Mouse (Mus musculus) forebrain, postnatal 0 days (tissue): ENCODE data around the gene Rac3. TPM values are rescaled to one million over a fixed set of nuclear protein-coding genes. Genes with fewer than 3 reads are reported as not detected.
A peak's percentile ranks its signal among the peaks of the same experiment; 100 is the strongest.

Source experiments
- ATAC-seq: fragments of 200-750 bp; cut with Nextera tagmentation; 2 replicates; pipeline ENCODE4 v1.8.0; 2017; ENCODE audit warnings: mild to moderate bottlenecking, moderate library complexity
- DNase-seq: peaks from one replicate; pipeline ENCODE4 v3.0.0-alpha.2; 2015
- H3K27ac ChIP-seq: fragments of 300-500 bp; sonication (generic); 2 replicates; pipeline ENCODE4 v1.5.1; 2014; ENCODE audit warnings: low read depth, mild to moderate bottlenecking, antibody characterized with exemption, low read length, moderate library complexity, mixed read lengths
- H3K27me3 ChIP-seq: fragments of 300-500 bp; sonication (generic); 2 replicates; pipeline ENCODE4 v1.6.1; 2014; ENCODE audit warnings: mild to moderate bottlenecking, low read length, mixed read lengths; ENCODE audit not compliant: insufficient read depth
- H3K36me3 ChIP-seq: fragments of 300-500 bp; sonication (generic); 2 replicates; pipeline ENCODE4 v1.6.1; 2014; ENCODE audit warnings: mild to moderate bottlenecking, moderate library complexity; ENCODE audit not compliant: insufficient read depth
- H3K4me1 ChIP-seq: fragments of 300-500 bp; sonication (generic); 2 replicates; pipeline ENCODE4 v1.6.1; 2014; ENCODE audit warnings: antibody characterized with exemption; ENCODE audit not compliant: insufficient read depth
- H3K4me2 ChIP-seq: fragments of 300-500 bp; sonication (generic); 2 replicates; pipeline ENCODE4 v1.6.1; 2014; ENCODE audit warnings: low read depth, mild to moderate bottlenecking, moderate library complexity
- H3K4me3 ChIP-seq: fragments of 300-500 bp; sonication (generic); 2 replicates; pipeline ENCODE4 v1.5.1; 2014; ENCODE audit warnings: low read depth, low read length, mixed read lengths
- H3K9ac ChIP-seq: fragments of 300-500 bp; sonication (generic); 2 replicates; pipeline ENCODE4 v1.6.1; 2014; ENCODE audit warnings: mild to moderate bottlenecking
- H3K9me3 ChIP-seq: fragments of 300-500 bp; sonication (generic); 2 replicates; pipeline ENCODE4 v1.6.1; 2016; ENCODE audit warnings: low read length
- CTCF ChIP-seq: sonication (generic); IDR thresholded peaks from 2 replicates; pipeline ENCODE4 v1.5.1; 2016; ENCODE audit warnings: antibody characterized with exemption, control low read depth, low read depth
- WGBS: fragments of 180-500 bp; shearing (Covaris S2); extraction: QIAGEN DNeasy Blood & Tissue Kit; methylation state at CpG from one replicate; pipeline ENCODE4 v1.1.7; 2014; 5-methylcytosine and 5-hydroxymethylcytosine counted together
- polyA plus RNA-seq: library from polyadenylated mRNA; unstranded; fragments of >200 nt; fragmentation: Nextera tagmentation; extraction: Ambion mirVana; gene quantifications from 2 replicates; pipeline ENCODE4 v1.2.1, GENCODE M21; 2015
- total RNA-seq: library from RNA; depleted of rRNA; stranded (reverse); fragments of >200 nt; gene quantifications from 2 replicates; pipeline ENCODE4 v1.2.3, GENCODE M21; 2014

Gene Rac3
- total and polyA plus RNA-seq, 2 experiments from 2014 or later = 598 to 681 TPM

GRCm38 (mm10) chr11:120706120-120706519 is 15.2 kb upstream of the Rac3 start:
- Histone ChIP-seq H3K27me3 (no peaks in the 10 kb centered on the region), H3K9me3 (no peaks in the 10 kb centered on the region), H3K4me3 (no peak overlapping the region), H3K4me2 (no peak overlapping the region), H3K9ac (no peak overlapping the region), H3K27ac (no peak overlapping the region), H3K36me3 (peaks cover 45% of the 10 kb centered on the region), H3K4me1 (no peaks in the 10 kb centered on the region)
- ATAC-seq (no peak), DNase-seq (no peak)
- WGBS = 58% methylated on average over 5 of the region's 5 CpGs
- TF ChIP-seq CTCF = no peak

GRCm38 (mm10) chr11:120707225-120707624 is 14.0 kb upstream of the Rac3 start:
- Histone ChIP-seq H3K27me3 (no peaks in the 10 kb centered on the region), H3K4me1 (no peaks in the 10 kb centered on the region), H3K9ac (no peak overlapping the region), H3K4me3 (no peak overlapping the region), H3K9me3 (no peaks in the 10 kb centered on the region), H3K36me3 (peaks cover 36% of the 10 kb centered on the region), H3K27ac (no peak overlapping the region), H3K4me2 (no peak overlapping the region)
- DNase-seq (no peak), ATAC-seq (0 out of 2 replicates have a peak, but pooled peaks have one; percentile 30)
- no peak for TF ChIP-seq CTCF
- WGBS = 4% methylated on average over 12 of the region's 12 CpGs

GRCm38 (mm10) chr11:120707969-120708368 is 13.3 kb upstream of the Rac3 start:
- DNase-seq (no peak), ATAC-seq (no peak)
- TF ChIP-seq CTCF = no peak
- Histone ChIP-seq H3K4me3 (no peak overlapping the region), H3K27me3 (no peaks in the 10 kb centered on the region), H3K9ac (no peak overlapping the region), H3K27ac (no peak overlapping the region), H3K4me1 (peaks cover 6% of the 10 kb centered on the region; the same call in 1 of the 2 replicates), H3K9me3 (no peaks in the 10 kb centered on the region), H3K36me3 (peaks cover 31% of the 10 kb centered on the region), H3K4me2 (no peak overlapping the region)
- 57% methylated on average over 5 of the region's 5 CpGs for WGBS

DNA sequence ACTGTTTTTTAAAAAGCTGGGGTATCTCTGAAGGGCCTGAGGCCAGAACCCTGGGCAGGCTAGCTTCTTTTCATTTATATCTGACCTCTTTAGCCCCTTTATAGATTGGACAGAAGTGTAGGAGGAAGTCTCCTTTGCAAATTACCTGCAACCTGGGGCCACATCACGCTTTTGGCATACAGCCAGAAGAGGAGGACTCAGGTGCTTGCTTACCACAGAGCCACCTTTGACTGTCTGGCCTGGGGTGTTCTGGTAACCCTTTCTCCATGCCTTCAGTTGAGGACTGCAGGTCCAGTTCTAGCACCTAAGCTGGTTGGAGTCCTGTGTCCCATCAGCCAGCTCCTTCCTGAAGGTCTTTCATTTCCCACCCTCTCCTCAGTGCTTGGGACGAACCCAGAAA is 11.7 kb upstream of the Rac3 start:
- H3K9ac ChIP-seq = no peak overlapping the region
- H3K4me1 ChIP-seq = peaks cover 12% of the 10 kb centered on the region; the same call in 1 of the 2 replicates
- no peak for TF ChIP-seq CTCF
- WGBS = 64% methylated on average over 2 of the region's 2 CpGs
- H3K27me3 ChIP-seq = no peaks in the 10 kb centered on the region
- DNase-seq (no peak), ATAC-seq (no peak)
- H3K4me2 ChIP-seq = no peak overlapping the region
- H3K27ac ChIP-seq = no peak overlapping the region
- H3K4me3 ChIP-seq = no peak overlapping the region
- H3K9me3 ChIP-seq = no peaks in the 10 kb centered on the region
- H3K36me3 ChIP-seq = peaks cover 22% of the 10 kb centered on the region

DNA sequence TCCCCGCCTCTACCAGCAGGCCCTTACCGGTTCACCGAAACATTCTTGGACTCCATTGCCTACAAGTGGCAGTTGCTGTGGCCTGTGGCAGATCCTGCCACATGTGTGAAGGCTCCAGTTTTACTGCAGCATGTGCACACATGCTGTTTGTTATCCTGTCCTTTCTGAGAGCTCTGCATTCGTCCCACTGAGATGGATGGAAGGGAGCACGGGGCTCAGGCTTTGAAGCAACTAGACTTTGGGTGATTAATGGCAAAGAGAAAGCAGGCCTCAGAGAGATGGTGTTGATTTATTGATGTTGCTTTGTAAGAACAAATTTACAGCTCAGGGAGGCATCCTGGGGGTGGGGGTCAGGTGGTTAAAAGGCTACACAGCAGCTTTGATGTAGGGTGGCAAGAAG is 10.6 kb upstream of the Rac3 start:
- TF ChIP-seq CTCF = no peak
- no peak overlapping the region for H3K4me2 ChIP-seq
- peaks cover 16% of the 10 kb centered on the region; the same call in 1 of the 2 replicates for H3K4me1 ChIP-seq
- no peaks in the 10 kb centered on the region for H3K27me3 ChIP-seq
- H3K27ac ChIP-seq = no peak overlapping the region
- 86% methylated on average over 5 of the region's 5 CpGs for WGBS
- no peaks in the 10 kb centered on the region for H3K9me3 ChIP-seq
- DNase-seq (no peak), ATAC-seq (no peak)
- no peak overlapping the region for H3K4me3 ChIP-seq
- peaks cover 27% of the 10 kb centered on the region for H3K36me3 ChIP-seq
- no peak overlapping the region for H3K9ac ChIP-seq

DNA sequence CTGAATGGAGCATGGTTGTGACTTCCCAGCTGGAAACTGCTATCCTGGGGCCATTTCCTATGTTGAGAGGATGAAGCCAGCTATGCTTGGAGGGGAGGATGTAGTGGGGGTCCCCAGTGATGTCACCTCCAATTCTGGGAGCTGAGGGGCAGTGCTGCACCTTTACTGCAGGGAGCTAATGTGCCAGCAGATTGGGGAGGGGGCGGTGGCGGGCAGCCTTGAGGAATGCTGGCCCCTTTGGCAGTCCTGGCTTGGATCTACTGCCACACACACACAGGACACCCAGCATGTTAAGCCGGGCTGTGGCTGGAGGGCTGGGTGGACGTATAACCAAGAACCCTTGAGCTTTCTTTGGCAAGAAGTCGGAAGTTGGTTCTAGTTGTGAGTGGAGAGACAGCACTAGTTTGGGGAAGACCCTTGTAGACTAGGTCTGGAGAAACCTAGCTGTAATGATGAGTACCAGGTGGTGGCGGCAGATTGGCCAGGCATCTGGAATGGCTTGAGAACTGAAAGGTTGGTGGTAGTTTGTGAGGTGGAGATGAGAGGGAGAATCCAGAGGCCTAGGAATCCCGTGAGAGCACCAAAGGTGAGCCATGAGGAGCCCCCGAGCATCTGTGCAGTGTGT is 9.2 kb upstream of the Rac3 start:
- ATAC-seq = no peak

DNA sequence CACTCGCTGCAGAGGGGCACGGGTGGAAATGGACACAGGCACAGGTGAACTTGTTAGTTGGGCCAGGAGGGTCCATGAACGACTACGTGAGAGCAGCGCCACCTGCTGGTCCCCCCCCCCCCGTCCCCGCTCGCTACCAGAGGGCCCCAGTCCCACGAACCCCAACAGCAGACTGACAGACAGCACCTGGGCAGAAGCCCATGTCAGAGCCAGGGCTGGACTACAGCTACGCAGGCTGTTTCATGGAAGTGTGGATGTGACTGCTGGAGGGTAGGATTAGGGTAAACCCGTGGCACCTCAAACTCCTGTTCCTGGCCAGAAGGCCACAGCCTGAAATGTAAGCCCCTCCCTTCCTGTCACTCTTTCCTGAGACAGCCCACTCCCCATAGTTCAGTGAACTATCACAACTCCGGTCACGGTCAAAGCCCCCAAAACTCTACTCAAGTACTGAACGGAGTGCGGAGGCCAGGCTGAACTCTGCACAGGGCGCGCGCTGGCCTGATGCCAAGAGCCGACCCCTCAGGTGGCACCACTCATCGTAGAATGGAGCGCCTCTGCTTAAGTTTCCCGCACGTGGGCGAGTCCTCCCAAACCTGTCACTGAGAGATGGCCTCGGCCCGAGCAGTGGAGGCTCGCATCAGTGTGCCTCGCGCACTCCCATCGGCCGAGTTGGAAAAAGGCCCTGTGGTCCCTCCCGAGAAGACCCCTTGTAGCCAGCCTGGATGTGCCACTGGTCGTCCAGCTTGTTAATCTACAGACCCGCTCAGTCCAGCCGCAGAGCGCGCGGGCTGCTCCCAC is 8.3 kb upstream of the Rac3 start:
- Histone ChIP-seq H3K36me3 (peaks cover 44% of the 10 kb centered on the region), H3K4me2 (peak overlapping the region; percentile 98), H3K9me3 (no peaks in the 10 kb centered on the region), H3K9ac (peak overlapping the region; percentile 45), H3K4me1 (peaks cover 16% of the 10 kb centered on the region; the same call in 1 of the 2 replicates), H3K27ac (peak overlapping the region; percentile 51), H3K27me3 (no peaks in the 10 kb centered on the region), H3K4me3 (peak overlapping the region; percentile 54)
- peak; percentile 72 for TF ChIP-seq CTCF
- peak; percentile 58 for DNase-seq
- WGBS = 2% methylated on average over 38 of the region's 38 CpGs
- peak; percentile 17; the same call in 1 of the 2 replicates for ATAC-seq

More for the DNA sequence above, 9.2 kb upstream of the Rac3 start:
- Histone ChIP-seq H3K9me3 (no peaks in the 10 kb centered on the region), H3K27ac (no peak overlapping the region), H3K27me3 (no peaks in the 10 kb centered on the region), H3K9ac (no peak overlapping the region), H3K4me3 (no peak overlapping the region), H3K36me3 (peaks cover 36% of the 10 kb centered on the region), H3K4me1 (peaks cover 16% of the 10 kb centered on the region; the same call in 1 of the 2 replicates), H3K4me2 (no peak overlapping the region)
- TF ChIP-seq CTCF = no peak
- no peak for DNase-seq
- WGBS = 65% methylated on average over 8 of the region's 8 CpGs
